Mouse (Mus musculus): ENCODE data around the gene Lpgat1.

- no peak for TF ChIP-seq CTCF (IDR thresholded peaks at IDR 0.05; ENCODE audit: low read depth)
- TF ChIP-seq EP300 (optimal IDR thresholded peaks at IDR 0.05) = no peak
These were observed 90.3 kb downstream of the Lpgat1 start for GRCm38 (mm10) chr1:191807979-191808378.

All from stomach, postnatal 0 days (tissue).